Mouse (Mus musculus): ENCODE data around the gene Olfr186. TPM values are rescaled to one million over a fixed set of nuclear protein-coding genes. Genes with fewer than 3 reads are reported as not detected.

The Olfr186 gene
- polyA plus RNA-seq, 1 experiment from 2014 or later = not detected

DNA sequence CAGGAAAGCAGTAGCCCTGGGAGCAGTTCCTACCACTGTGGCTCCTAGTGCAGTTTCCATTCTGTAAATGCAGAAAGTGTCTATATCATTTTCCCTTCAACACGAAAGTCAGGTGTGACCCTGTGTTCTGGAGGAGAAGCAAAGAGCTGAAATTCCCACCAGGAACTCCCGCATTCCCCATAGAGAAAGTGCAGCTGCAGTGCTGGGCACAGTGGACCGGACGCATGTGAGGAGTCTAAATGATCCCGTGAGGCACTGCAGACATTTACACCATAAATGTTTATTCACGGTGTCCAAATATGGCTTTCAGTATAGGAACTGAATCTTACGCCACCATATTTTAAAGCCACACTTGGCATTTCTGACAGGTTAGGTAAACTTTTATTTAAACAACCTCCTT lies 9.6 kb upstream of the Olfr186 start, which contains the start of gene Olfr187:
Gene Olfr187, minus strand, starts transcription at position 58 of the 400 bp plus-strand sequence.
- DNase-seq (ENCODE audit: low spot score) = peak; percentile 55
- ATAC-seq (replicated peaks; ENCODE audit: low FRiP score, low TSS enrichment, low read depth) = peak; percentile 79
- WGBS = 46% methylated on average over 7 of the region's 7 CpGs
- no peaks in the 10 kb centered on the region for H3K9me3 ChIP-seq (ENCODE audit: control insufficient read depth, low read length)
- H3K4me3 ChIP-seq (ENCODE audit: low read depth, low read length) = no peak within 1 kb of the TSS
- no peaks in the 10 kb centered on the region; the same call in 1 of the 2 replicates for H3K4me1 ChIP-seq (replicated peaks; ENCODE audit: control insufficient read depth, insufficient read depth, low read length)
- H3K27ac ChIP-seq (ENCODE audit: low read depth) = peak within 1 kb of the TSS; percentile 73
- no peaks in the 10 kb centered on the region for H3K36me3 ChIP-seq (ENCODE audit: control insufficient read depth, insufficient read depth, low read length)
- H3K9ac ChIP-seq (ENCODE audit: low read length) = no peak within 1 kb of the TSS
- peak within 1 kb of the TSS; percentile 39 for H3K4me2 ChIP-seq (ENCODE audit: low read length)
- H3K27me3 ChIP-seq (replicated peaks; ENCODE audit: control insufficient read depth, insufficient read depth, low read length) = no peaks in the 10 kb centered on the region

DNA sequence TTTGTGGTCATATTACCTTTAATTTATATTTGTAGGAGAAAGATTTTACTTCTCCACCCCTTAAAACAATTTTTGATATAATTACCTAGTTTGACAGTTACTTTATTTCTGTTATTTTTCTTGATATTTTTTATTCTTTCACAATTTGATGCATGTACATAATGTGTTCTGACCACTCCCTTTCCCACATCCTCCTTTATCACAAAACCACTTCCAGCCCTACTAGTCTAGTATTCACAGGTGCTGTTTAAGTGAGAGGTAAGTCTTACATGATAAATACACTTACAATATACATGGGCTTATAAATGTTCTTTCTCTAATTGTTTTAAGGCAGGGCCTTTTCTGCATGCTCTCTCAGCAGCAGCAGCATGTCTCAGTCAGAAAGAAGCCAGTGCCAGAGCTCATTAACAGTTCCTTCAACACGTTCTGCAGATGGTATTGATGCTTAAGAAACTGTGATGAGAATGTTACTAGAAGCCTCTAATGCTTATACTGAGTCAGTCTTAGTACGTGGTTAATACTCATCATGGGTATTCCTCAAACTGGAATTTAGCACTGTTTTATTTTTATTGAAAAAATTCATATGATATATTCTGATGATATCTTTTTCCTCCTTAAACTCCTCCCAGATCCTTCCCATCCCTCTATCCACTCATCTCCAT lies 16.6 kb downstream of the Olfr186 start:
- Histone ChIP-seq H3K9me3 (ENCODE audit: control insufficient read depth, low read length) (no peaks in the 10 kb centered on the region), H3K9ac (ENCODE audit: low read length) (no peak overlapping the region), H3K4me1 (replicated peaks; ENCODE audit: control insufficient read depth, insufficient read depth, low read length) (no peaks in the 10 kb centered on the region), H3K27ac (ENCODE audit: low read depth) (no peak overlapping the region), H3K4me2 (ENCODE audit: low read length) (no peak overlapping the region), H3K36me3 (ENCODE audit: control insufficient read depth, insufficient read depth, low read length) (no peaks in the 10 kb centered on the region), H3K27me3 (replicated peaks; ENCODE audit: control insufficient read depth, insufficient read depth, low read length) (no peaks in the 10 kb centered on the region), H3K4me3 (ENCODE audit: low read depth, low read length) (no peak overlapping the region)
- ATAC-seq (replicated peaks; ENCODE audit: low FRiP score, low TSS enrichment, low read depth) (no peak), DNase-seq (ENCODE audit: low spot score) (no peak)
- 74% methylated on average over 2 of the region's 2 CpGs for WGBS

DNA sequence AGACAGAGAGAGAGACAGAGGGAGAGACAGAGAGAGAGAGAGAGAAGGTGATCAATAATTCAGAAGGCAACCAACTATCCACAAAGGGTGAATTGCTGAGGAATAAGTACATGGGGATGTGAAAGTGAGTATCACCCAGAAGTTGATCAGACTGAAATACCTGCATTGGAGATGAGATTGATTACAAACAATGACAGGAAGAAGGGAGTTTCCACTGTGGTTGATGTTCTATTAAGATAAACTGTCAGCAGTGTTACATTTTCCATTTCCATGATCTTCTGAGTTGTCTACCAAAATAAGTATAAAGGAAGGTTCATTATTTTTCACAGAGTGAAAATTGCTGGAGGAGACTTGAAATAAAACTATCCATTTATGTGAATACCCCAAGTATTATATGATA lies 22.9 kb downstream of the Olfr186 start:
- Histone ChIP-seq H3K4me3 (ENCODE audit: low read depth, low read length) (no peak overlapping the region), H3K27me3 (replicated peaks; ENCODE audit: control insufficient read depth, insufficient read depth, low read length) (no peaks in the 10 kb centered on the region), H3K4me2 (ENCODE audit: low read length) (no peak overlapping the region), H3K36me3 (ENCODE audit: control insufficient read depth, insufficient read depth, low read length) (no peaks in the 10 kb centered on the region), H3K9me3 (ENCODE audit: control insufficient read depth, low read length) (no peaks in the 10 kb centered on the region), H3K27ac (ENCODE audit: low read depth) (no peak overlapping the region), H3K4me1 (replicated peaks; ENCODE audit: control insufficient read depth, insufficient read depth, low read length) (no peaks in the 10 kb centered on the region), H3K9ac (ENCODE audit: low read length) (no peak overlapping the region)
- ATAC-seq (replicated peaks; ENCODE audit: low FRiP score, low TSS enrichment, low read depth) (no peak), DNase-seq (ENCODE audit: low spot score) (no peak)

GRCm38 (mm10) chr16:58995057-58995456 lies 35.0 kb downstream of the Olfr186 start, which contains the start of gene Olfr183:
TSS of gene Olfr183 (plus strand) at chr16:58995357.
- Histone ChIP-seq H3K9me3 (ENCODE audit: control insufficient read depth, low read length) (no peaks in the 10 kb centered on the region), H3K4me3 (ENCODE audit: low read depth, low read length) (no peak within 1 kb of the TSS), H3K27me3 (replicated peaks; ENCODE audit: control insufficient read depth, insufficient read depth, low read length) (no peaks in the 10 kb centered on the region), H3K36me3 (ENCODE audit: control insufficient read depth, insufficient read depth, low read length) (no peaks in the 10 kb centered on the region), H3K4me2 (ENCODE audit: low read length) (no peak within 1 kb of the TSS), H3K27ac (ENCODE audit: low read depth) (no peak within 1 kb of the TSS), H3K9ac (ENCODE audit: low read length) (no peak within 1 kb of the TSS), H3K4me1 (replicated peaks; ENCODE audit: control insufficient read depth, insufficient read depth, low read length) (no peaks in the 10 kb centered on the region)
- no peak for DNase-seq (ENCODE audit: low spot score)
- ATAC-seq (replicated peaks; ENCODE audit: low FRiP score, low TSS enrichment, low read depth) = no peak
- 73% methylated on average over 2 of the region's 2 CpGs for WGBS

Other genes starting within 250 kb of the Olfr186 start
- not detected in 2 replicates for gene Olfr173, start 230.0 kb downstream of the Olfr186 start, polyA plus RNA-seq (2014; fragmentation: Nextera tagmentation; extraction: Ambion mirVana)
- not detected in 2 replicates for gene Olfr175-ps1, start 203.5 kb downstream of the Olfr186 start, polyA plus RNA-seq (2014; fragmentation: Nextera tagmentation; extraction: Ambion mirVana)
- not detected in 2 replicates for gene Olfr177, start 155.5 kb downstream of the Olfr186 start, polyA plus RNA-seq (2014; fragmentation: Nextera tagmentation; extraction: Ambion mirVana)
- gene Olfr178, start 138.2 kb downstream of the Olfr186 start, polyA plus RNA-seq (2014; fragmentation: Nextera tagmentation; extraction: Ambion mirVana) = not detected in 2 replicates
- gene Olfr181, start 101.5 kb downstream of the Olfr186 start, polyA plus RNA-seq (2014; fragmentation: Nextera tagmentation; extraction: Ambion mirVana) = not detected in 2 replicates
- gene Olfr180, start 100.9 kb downstream of the Olfr186 start, polyA plus RNA-seq (2014; fragmentation: Nextera tagmentation; extraction: Ambion mirVana) = not detected in 2 replicates
- gene Olfr183, start 34.9 kb downstream of the Olfr186 start, polyA plus RNA-seq (2014; fragmentation: Nextera tagmentation; extraction: Ambion mirVana) = not detected in 2 replicates
- 0.14 TPM in 1 of 2 replicates, not detected in the other for gene Olfr187, start 9.5 kb upstream of the Olfr186 start, polyA plus RNA-seq (2014; fragmentation: Nextera tagmentation; extraction: Ambion mirVana)
- gene Olfr190, start 47.7 kb upstream of the Olfr186 start, polyA plus RNA-seq (2014; fragmentation: Nextera tagmentation; extraction: Ambion mirVana) = not detected in 2 replicates
- not detected in 2 replicates for gene Olfr191, start 59.5 kb upstream of the Olfr186 start, polyA plus RNA-seq (2014; fragmentation: Nextera tagmentation; extraction: Ambion mirVana)
- not detected in 2 replicates for gene Olfr193, start 81.6 kb upstream of the Olfr186 start, polyA plus RNA-seq (2014; fragmentation: Nextera tagmentation; extraction: Ambion mirVana)
- gene Olfr194, start 90.8 kb upstream of the Olfr186 start, polyA plus RNA-seq (2014; fragmentation: Nextera tagmentation; extraction: Ambion mirVana) = not detected in 2 replicates
- gene Olfr195, start 116.8 kb upstream of the Olfr186 start, polyA plus RNA-seq (2014; fragmentation: Nextera tagmentation; extraction: Ambion mirVana) = not detected in 2 replicates
- not detected in 2 replicates for gene Olfr196, start 140.2 kb upstream of the Olfr186 start, polyA plus RNA-seq (2014; fragmentation: Nextera tagmentation; extraction: Ambion mirVana)
- not detected in 2 replicates for gene Olfr198, start 173.2 kb upstream of the Olfr186 start, polyA plus RNA-seq (2014; fragmentation: Nextera tagmentation; extraction: Ambion mirVana)
- not detected in 2 replicates for gene Olfr199, start 189.5 kb upstream of the Olfr186 start, polyA plus RNA-seq (2014; fragmentation: Nextera tagmentation; extraction: Ambion mirVana)
- not detected in 2 replicates for gene Olfr201, start 242.3 kb upstream of the Olfr186 start, polyA plus RNA-seq (2014; fragmentation: Nextera tagmentation; extraction: Ambion mirVana)

Data from intestine, embryonic 14.5 days (tissue).